Mouse (Mus musculus) heart, embryonic 15.5 days (tissue): ENCODE measurements around the gene Dctn1. TPM values are rescaled to one million over a fixed set of nuclear protein-coding genes. Genes with fewer than 3 reads are reported as not detected.
A peak's percentile ranks its signal among the peaks of the same experiment; 100 is the strongest.

Experiments
- ATAC-seq: fragments of 200-750 bp; cut with Nextera tagmentation; replicated peaks from 2 replicates; pipeline ENCODE4 v1.8.0; 2017; ENCODE audit warnings: low read depth, moderate TSS enrichment; ENCODE audit not compliant: insufficient number of reproducible peaks, insufficient read depth, low FRiP score
- H3K27ac ChIP-seq: fragments of 300-500 bp; sonication (generic); 2 replicates; pipeline ENCODE4 v1.5.1; 2015; ENCODE audit warnings: mild to moderate bottlenecking, inconsistent platforms
- H3K27me3 ChIP-seq: fragments of 300-500 bp; sonication (generic); 2 replicates; pipeline ENCODE4 v1.6.1; 2015; ENCODE audit warnings: inconsistent platforms
- H3K36me3 ChIP-seq: fragments of 300-500 bp; sonication (generic); 2 replicates; pipeline ENCODE4 v1.6.1; 2015; ENCODE audit warnings: mild to moderate bottlenecking, inconsistent platforms
- H3K4me1 ChIP-seq: fragments of 300-500 bp; sonication (generic); replicated peaks from 2 replicates; pipeline ENCODE4 v1.6.1; 2015; ENCODE audit warnings: inconsistent platforms
- H3K4me2 ChIP-seq: fragments of 300-500 bp; sonication (generic); 2 replicates; pipeline ENCODE4 v1.6.1; 2015; ENCODE audit warnings: inconsistent platforms, mild to moderate bottlenecking, moderate library complexity
- H3K4me3 ChIP-seq: fragments of 300-500 bp; sonication (generic); 2 replicates; pipeline ENCODE4 v1.5.1; 2015; ENCODE audit warnings: mild to moderate bottlenecking, inconsistent platforms
- H3K9ac ChIP-seq: fragments of 300-500 bp; sonication (generic); 2 replicates; pipeline ENCODE4 v1.6.1; 2015; ENCODE audit warnings: mild to moderate bottlenecking, inconsistent platforms
- H3K9me3 ChIP-seq: fragments of 300-500 bp; sonication (generic); replicated peaks from 2 replicates; pipeline ENCODE4 v1.6.1; 2016; ENCODE audit warnings: inconsistent platforms
- whole genome bisulfite sequencing: fragments of 180-500 bp; shearing (Covaris S2); methylation state at CpG from one replicate; pipeline ENCODE4 v1.1.7; 2015; ENCODE audit warnings: mixed read lengths; 5-methylcytosine and 5-hydroxymethylcytosine counted together
- polyA plus RNA-seq: library from polyadenylated mRNA; unstranded; fragments of >200 nt; fragmentation: Nextera tagmentation; extraction: Ambion mirVana; gene quantifications from 2 replicates; pipeline ENCODE4 v1.2.1, GENCODE M21; 2015

Gene Dctn1
- polyA plus RNA-seq, 1 experiment from 2014 or later: 60.3 TPM

DNA sequence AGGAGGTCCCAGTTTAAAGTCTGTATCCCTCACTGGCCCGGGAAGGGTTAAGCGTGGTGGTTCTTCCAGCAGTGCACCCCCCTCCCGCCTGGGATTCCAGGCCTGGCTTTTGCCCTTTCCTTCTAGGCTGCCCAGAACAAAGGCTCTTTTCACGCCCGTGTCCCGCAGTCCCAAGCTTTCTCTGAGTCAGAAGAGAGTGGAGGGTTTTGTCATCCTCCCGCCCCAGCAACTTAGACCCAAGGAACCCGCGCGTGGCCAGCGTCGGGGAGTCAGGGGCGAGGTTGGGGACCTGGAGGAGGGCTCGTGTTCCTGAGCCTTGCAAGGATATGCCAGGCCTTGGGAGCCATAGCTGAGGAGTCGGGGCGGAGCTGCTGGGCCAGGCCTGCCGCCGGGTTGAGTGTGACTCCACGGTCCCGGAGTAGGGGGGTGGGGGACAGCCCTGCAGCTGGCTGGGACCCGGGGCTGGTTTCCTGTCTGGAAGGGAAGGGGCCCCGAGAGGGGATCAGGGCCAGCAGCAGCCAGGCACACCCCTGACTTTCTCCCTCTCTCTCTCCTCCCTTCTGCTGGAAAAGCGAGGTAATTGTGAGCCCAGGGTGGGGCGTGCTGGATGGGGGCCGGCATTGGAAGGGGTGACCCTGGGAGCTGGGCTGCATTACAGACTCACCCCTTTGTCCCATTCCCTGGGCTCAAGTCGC is 28.7 kb upstream of the Dctn1 start:
- Histone ChIP-seq H3K4me1 (peaks cover 42% of the 10 kb centered on the region), H3K27ac (peak overlapping the region; percentile 100), H3K9me3 (no peaks in the 10 kb centered on the region), H3K27me3 (no peaks in the 10 kb centered on the region), H3K4me3 (peak overlapping the region; percentile 68), H3K36me3 (no peaks in the 10 kb centered on the region), H3K4me2 (peak overlapping the region; percentile 88), H3K9ac (peak overlapping the region; percentile 83)
- peak; percentile 81 for ATAC-seq
- under 1% methylated on average over 26 of the region's 26 CpGs for WGBS

DNA sequence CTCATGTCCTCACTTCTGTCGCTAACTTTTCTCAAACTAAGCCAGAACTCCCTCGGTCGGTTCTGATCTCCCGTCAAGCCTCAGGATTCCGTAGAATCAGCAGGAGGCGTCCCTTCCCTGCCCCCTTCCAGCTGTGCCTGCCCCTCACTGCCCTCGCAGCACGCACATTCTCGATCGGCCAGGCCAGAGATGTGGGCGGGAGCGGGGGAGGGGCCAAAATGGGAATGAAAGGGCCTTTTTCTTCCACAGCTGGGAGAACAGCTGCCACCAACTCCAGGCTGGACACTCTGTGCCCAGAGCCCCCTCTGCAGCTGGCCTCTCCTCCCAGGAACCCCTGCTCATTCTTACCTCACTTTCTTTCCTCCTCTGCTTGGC is 28.2 kb upstream of the Dctn1 start:
- ATAC-seq: peak; percentile 82
- H3K9me3 ChIP-seq: no peaks in the 10 kb centered on the region
- H3K4me1 ChIP-seq: peaks cover 47% of the 10 kb centered on the region
- no peaks in the 10 kb centered on the region for H3K36me3 ChIP-seq
- H3K9ac ChIP-seq: peak overlapping the region; percentile 83
- WGBS: under 1% methylated on average over 12 of the region's 12 CpGs
- peak overlapping the region; percentile 68 for H3K4me3 ChIP-seq
- H3K4me2 ChIP-seq: peak overlapping the region; percentile 88
- H3K27ac ChIP-seq: peak overlapping the region; percentile 100
- H3K27me3 ChIP-seq: no peaks in the 10 kb centered on the region

DNA sequence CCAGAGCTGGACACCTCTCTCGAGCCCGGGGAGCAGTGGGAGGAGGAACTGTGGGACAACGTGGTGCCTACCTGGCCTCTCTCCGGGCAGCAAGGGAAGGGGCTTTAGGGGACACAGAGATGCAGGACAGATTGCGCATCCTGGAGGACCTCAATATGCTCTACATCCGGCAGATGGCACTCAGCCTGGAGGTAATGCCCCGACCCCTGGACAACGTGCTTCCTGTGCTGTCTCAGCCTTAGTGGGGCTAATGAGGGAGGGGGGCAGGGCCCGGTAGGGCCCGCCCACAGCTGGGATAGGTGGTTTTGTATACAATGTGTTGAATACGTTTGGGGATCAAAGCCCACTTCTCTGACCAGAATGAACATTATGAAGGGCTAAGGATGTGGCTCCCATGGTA is 27.7 kb upstream of the Dctn1 start:
- peak overlapping the region; percentile 68 for H3K4me3 ChIP-seq
- H3K27me3 ChIP-seq: no peaks in the 10 kb centered on the region
- H3K9ac ChIP-seq: peak overlapping the region; percentile 83
- H3K27ac ChIP-seq: peak overlapping the region; percentile 100
- H3K36me3 ChIP-seq: no peaks in the 10 kb centered on the region
- H3K4me2 ChIP-seq: peak overlapping the region; percentile 88
- H3K9me3 ChIP-seq: no peaks in the 10 kb centered on the region
- H3K4me1 ChIP-seq: peaks cover 52% of the 10 kb centered on the region
- 3% methylated on average over 11 of the region's 11 CpGs for WGBS
- ATAC-seq: no peak

DNA sequence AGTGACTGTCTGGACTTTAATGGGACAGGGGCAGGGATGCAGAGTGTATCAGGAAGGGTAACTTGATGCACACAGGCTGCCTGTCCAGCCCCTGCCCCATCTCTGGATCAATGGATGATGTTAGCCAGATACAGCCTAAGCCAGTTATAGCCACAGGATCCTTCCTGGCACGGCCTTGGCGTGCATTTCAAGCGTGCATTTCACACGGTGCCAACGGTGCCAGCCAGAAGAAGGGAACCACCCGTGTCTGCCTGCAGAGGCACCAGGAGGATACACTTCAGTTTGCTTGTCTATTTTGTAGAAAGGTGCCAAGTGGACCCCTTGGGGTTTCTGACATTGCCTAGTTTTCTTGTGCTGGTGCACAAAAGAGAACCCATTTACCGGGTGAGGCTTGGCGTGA is 25.7 kb upstream of the Dctn1 start:
- peaks cover 53% of the 10 kb centered on the region for H3K4me1 ChIP-seq
- H3K27ac ChIP-seq: no peak overlapping the region
- WGBS: 91% methylated on average over 8 of the region's 8 CpGs

DNA sequence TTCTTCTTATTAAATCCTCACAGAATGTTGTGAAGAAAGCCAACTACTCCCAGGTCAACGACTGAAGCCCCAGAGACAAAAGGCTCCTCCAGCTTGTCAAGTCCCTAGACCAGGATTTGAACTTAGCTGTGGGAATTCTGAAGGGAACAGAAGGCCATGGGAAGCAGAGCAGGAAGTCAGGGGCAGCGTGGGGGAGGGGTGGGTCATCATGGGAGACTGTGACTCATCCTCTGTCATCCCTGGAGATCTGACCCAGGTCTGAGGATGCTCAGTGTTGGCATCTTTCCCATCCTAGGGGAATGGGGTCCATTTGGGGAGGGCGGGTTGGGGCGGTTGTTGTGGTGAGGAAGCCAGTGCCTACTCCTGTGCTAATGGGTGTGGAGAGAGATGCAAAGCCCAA is 24.1 kb upstream of the Dctn1 start:
- peak overlapping the region; percentile 66 for H3K9ac ChIP-seq
- 35% methylated on average over 4 of the region's 4 CpGs for WGBS
- ATAC-seq: no peak

More for the DNA sequence above, 25.7 kb upstream of the Dctn1 start:
- Histone ChIP-seq H3K36me3 (no peaks in the 10 kb centered on the region), H3K4me2 (no peak overlapping the region), H3K27me3 (no peaks in the 10 kb centered on the region), H3K9ac (no peak overlapping the region), H3K4me3 (no peak overlapping the region), H3K9me3 (no peaks in the 10 kb centered on the region)
- ATAC-seq: no peak

DNA sequence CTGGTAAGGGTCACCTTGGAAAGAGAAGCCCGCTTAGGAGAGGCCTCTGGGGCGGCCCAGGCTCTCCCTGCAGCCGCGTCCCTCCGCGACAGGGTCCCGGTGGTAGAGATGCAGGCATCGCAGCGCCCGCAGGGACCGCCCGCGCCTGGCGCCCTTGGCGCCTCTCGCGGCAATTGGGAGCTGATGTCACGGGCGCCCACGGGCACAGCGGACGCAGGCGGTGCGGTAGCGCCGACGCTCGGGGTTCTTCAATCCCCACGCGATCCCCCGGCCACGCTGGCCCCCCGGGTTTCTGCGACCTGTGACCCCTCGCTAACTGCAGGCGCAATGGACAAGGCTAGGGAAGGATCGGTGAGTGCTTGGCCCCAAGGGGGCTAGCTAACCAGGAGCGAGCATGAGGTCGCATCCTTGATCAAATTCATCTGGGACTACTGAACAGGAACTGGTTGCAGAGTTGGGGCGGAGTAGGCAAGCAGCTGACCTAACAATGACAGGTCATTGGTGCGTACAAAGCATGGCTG is 23.4 kb upstream of the Dctn1 start:
- Histone ChIP-seq H3K36me3 (peaks cover 10% of the 10 kb centered on the region; the same call in 1 of the 2 replicates), H3K27me3 (no peaks in the 10 kb centered on the region), H3K4me2 (peak overlapping the region; percentile 82), H3K9ac (peak overlapping the region; percentile 66), H3K27ac (peak overlapping the region; percentile 67), H3K4me1 (peaks cover 36% of the 10 kb centered on the region), H3K4me3 (peak overlapping the region; percentile 46), H3K9me3 (no peaks in the 10 kb centered on the region)
- 5% methylated on average over 41 of the region's 41 CpGs for WGBS
- no peak for ATAC-seq

More for the DNA sequence above, 24.1 kb upstream of the Dctn1 start:
- Histone ChIP-seq H3K4me1 (peaks cover 39% of the 10 kb centered on the region), H3K27me3 (no peaks in the 10 kb centered on the region), H3K4me3 (peak overlapping the region; percentile 46), H3K4me2 (peak overlapping the region; percentile 82), H3K9me3 (no peaks in the 10 kb centered on the region), H3K27ac (peak overlapping the region; percentile 67), H3K36me3 (peaks cover 3% of the 10 kb centered on the region; the same call in 1 of the 2 replicates)

DNA sequence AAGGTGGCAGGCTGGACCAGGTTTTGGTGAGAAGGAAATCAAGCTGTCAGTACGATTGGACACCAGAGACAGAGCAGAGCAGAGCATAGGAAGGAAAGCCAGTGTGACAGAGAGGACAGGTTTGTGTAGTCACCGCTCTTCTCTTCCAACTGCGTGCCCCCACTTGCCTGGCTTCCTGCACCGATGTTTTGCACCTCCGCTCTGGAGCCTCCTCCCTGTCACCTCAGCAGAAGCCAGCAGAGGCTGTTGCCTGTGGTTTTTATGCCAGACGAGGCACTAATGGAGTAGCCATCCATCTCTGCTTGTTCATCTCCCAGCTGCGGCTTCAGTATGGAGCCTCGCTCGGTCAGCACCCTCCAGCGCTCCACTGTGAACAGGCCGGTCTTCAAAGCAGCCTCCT is 22.8 kb upstream of the Dctn1 start:
- 53% methylated on average over 11 of the region's 11 CpGs for WGBS
- no peak overlapping the region; the same call in 1 of the 2 replicates for H3K27ac ChIP-seq
- no peaks in the 10 kb centered on the region for H3K27me3 ChIP-seq
- no peak overlapping the region for H3K9ac ChIP-seq
- H3K4me2 ChIP-seq: peak overlapping the region; percentile 82
- H3K4me1 ChIP-seq: peaks cover 33% of the 10 kb centered on the region
- H3K36me3 ChIP-seq: peaks cover 16% of the 10 kb centered on the region; the same call in 1 of the 2 replicates
- ATAC-seq: no peak
- no peaks in the 10 kb centered on the region for H3K9me3 ChIP-seq
- H3K4me3 ChIP-seq: peak overlapping the region; percentile 46

DNA sequence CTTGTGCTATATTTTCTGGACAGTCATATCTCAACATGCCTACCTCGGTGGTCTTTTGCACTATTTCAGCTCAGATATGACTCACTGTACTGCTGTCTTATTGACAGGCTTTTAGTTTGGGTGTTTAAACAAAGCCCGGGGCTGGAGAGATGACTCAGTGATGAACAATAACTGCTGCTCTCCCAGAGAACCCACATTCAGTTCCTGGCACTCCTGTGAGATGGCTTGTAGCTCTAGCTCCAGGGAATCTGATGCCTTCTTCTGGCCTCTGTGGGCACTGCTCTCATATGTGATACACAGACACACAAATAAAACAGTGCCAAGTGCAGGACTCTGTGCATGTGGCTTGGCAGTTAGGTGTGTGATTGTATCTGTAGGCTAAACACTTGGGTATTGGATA is 20.5 kb upstream of the Dctn1 start:
- Histone ChIP-seq H3K9ac (no peak overlapping the region), H3K27me3 (no peaks in the 10 kb centered on the region), H3K9me3 (no peaks in the 10 kb centered on the region), H3K4me3 (no peak overlapping the region), H3K4me2 (no peak overlapping the region), H3K4me1 (peaks cover 19% of the 10 kb centered on the region), H3K27ac (peak overlapping the region; percentile 56; the same call in 1 of the 2 replicates), H3K36me3 (peaks cover 36% of the 10 kb centered on the region)
- no peak for ATAC-seq
- WGBS: 64% methylated on average over 2 of the region's 2 CpGs

DNA sequence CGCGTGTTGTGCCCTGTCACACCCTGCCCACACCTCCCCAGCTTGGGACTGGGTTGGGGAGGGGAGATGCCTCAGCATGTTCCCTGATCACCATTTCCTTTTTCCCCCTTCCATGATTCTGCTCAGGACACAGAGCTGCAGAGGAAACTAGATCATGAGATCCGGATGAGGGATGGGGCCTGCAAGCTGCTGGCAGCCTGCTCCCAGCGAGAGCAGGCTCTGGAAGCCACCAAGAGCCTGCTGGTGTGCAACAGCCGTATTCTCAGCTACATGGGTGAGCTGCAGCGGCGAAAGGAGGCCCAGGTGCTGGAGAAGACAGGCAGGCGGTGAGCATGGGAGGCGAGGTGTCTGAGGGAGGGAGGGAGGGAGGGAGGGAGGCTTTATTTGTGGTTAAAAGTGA is 19.9 kb upstream of the Dctn1 start:
- peak overlapping the region; percentile 56 for H3K27ac ChIP-seq
- peaks cover 19% of the 10 kb centered on the region for H3K4me1 ChIP-seq
- H3K4me2 ChIP-seq: no peak overlapping the region
- no peak overlapping the region for H3K4me3 ChIP-seq
- no peak for ATAC-seq
- H3K27me3 ChIP-seq: no peaks in the 10 kb centered on the region
- H3K9me3 ChIP-seq: no peaks in the 10 kb centered on the region
- H3K9ac ChIP-seq: no peak overlapping the region
- peaks cover 36% of the 10 kb centered on the region for H3K36me3 ChIP-seq
- 60% methylated on average over 9 of the region's 9 CpGs for whole genome bisulfite sequencing

DNA sequence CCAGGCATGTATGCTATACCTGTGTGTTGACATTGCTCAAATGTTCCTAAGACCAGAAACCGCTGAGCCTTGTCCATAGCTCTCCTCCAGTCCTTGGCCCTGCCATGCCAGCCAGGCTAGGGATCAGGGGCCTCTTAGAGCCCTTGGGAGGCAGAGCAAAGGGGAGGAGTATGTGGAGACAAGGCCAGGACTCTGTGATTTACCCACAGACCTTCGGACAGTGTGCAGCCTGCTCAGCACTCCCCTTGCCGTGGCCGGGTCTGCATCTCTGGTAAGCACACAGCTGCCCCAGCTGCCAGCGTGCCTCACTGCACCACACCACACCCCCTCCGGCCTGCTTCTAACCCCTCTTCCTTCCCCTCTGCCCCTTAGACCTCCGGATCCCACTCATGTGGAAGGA is 18.4 kb upstream of the Dctn1 start:
- 52% methylated on average over 7 of the region's 7 CpGs for WGBS
- Histone ChIP-seq H3K4me2 (no peak overlapping the region), H3K36me3 (peaks cover 36% of the 10 kb centered on the region), H3K27me3 (no peaks in the 10 kb centered on the region), H3K9ac (no peak overlapping the region), H3K4me3 (no peak overlapping the region), H3K27ac (no peak overlapping the region), H3K4me1 (peaks cover 8% of the 10 kb centered on the region), H3K9me3 (no peaks in the 10 kb centered on the region)
- no peak for ATAC-seq

DNA sequence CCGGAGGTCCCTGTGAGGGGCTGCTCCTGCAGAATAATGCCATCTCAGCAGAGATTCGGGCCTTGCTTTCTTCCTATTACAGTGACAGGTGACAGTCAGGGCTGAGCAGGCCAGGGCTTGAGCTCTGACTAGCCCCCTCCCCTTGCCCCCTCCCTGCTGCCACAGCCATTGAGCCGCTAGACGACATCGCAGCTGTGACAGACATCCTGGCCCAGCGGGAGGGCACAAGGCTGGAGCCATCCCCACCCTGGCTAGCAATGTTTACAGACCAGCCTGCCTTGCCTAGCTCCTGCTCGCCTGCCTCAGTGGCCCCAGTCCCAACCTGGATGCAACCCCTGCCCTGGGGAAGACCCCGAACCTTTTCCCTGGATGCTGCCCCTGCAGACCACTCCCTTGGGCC is 14.0 kb upstream of the Dctn1 start:
- Histone ChIP-seq H3K4me3 (no peak overlapping the region), H3K36me3 (peaks cover 32% of the 10 kb centered on the region), H3K27me3 (peaks cover 8% of the 10 kb centered on the region; the same call in 1 of the 2 replicates), H3K9me3 (no peaks in the 10 kb centered on the region), H3K27ac (no peak overlapping the region), H3K9ac (no peak overlapping the region), H3K4me2 (no peak overlapping the region), H3K4me1 (peaks cover 11% of the 10 kb centered on the region)
- ATAC-seq: no peak
- WGBS: 28% methylated on average over 8 of the region's 8 CpGs

DNA sequence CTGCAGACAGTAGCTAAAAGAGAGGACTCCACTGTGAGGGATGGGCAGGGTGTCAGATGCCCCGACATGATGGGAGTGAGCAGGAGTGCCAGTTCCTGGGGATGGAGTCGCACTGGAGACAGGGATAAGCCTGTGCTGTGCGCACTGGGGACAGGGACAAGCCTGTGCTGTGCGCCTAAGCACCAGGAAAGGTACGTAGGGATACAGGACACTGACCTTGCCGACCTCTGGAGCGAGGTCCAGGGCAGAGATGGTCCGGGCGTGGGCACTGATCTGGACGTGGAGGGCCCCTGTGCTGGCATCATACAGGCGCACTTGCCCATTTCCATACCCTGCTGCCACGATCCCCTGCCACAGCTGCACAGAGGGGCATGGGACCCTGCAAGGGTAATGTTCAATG is 12.7 kb upstream of the Dctn1 start:
- Histone ChIP-seq H3K27ac (no peak overlapping the region), H3K4me1 (peaks cover 11% of the 10 kb centered on the region), H3K27me3 (peaks cover 8% of the 10 kb centered on the region; the same call in 1 of the 2 replicates), H3K36me3 (peaks cover 19% of the 10 kb centered on the region), H3K9ac (no peak overlapping the region), H3K9me3 (no peaks in the 10 kb centered on the region), H3K4me3 (no peak overlapping the region), H3K4me2 (no peak overlapping the region)
- WGBS: 80% methylated on average over 12 of the region's 12 CpGs
- no peak for ATAC-seq
